1 mouse cellular context compared by ENCODE assay signal in the genomic region with DNA sequence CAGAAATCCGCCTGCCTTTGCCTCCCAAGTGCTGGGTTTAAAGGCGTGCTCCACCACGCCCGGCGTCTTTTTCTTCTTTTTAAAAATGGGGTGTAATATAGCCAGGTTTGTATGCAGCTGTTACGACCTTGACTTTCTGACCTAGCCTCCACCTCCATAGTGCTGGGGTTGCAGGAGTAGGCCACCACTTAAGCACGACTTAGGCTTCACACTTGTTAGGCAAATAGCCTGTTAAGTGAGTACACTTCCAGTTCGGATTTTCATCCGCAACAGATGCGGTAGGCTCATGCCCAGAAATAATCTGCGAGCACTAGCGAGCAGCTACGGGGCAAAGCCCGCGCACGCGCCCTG.
TF ChIP-seq lines count a peak whose summit lies in the region.

No protein-coding gene starts in this region.

TF ChIP-seq in MEL, 35 proteins besides CTCF, POLR2A, EP300 and RAD21:
- TF ChIP-seq MAX (IDR thresholded peaks at IDR 0.05; ENCODE audit: low read length): peak; percentile 12; the same call in 1 of the 2 replicates
- 0 out of 2 replicates have a peak, but pooled peaks have one; percentile 17 for TF ChIP-seq POLR2AphosphoS5 (IDR thresholded peaks at IDR 0.05; ENCODE audit: borderline replicate concordance, low read depth, low read length)
- 0 out of 2 replicates have a peak, but pooled peaks have one; percentile 10 for TF ChIP-seq ZNF384 (IDR thresholded peaks at IDR 0.05; ENCODE audit: low read depth, low read length)
- TF ChIP-seq NRF1 (IDR thresholded peaks at IDR 0.05; ENCODE audit: insufficient read depth, low read depth, low read length, poor library complexity, severe bottlenecking): no peak; the same call in 1 of the 2 replicates
